Mouse (Mus musculus): ENCODE measurements at regions not wholly inside any gene's neighbourhood (a gene's known extent, or its start where the extent isn't known, plus 50 kb on each side); places are given as distances from the start of the nearest gene placed in this dataset.

GRCm38 (mm10) chr6:117505431-117505830 is 335.5 kb upstream of the Zfp637 start:
- DNase-seq (ENCODE audit: low spot score), result peak; percentile 82

GRCm38 (mm10) chr6:117506619-117507018 is 334.4 kb upstream of the Zfp637 start:
- no peak for DNase-seq (ENCODE audit: low spot score)

- DNase-seq (ENCODE audit: low spot score), result no peak
Measured at GRCm38 (mm10) chr6:117508860-117509259, 332.1 kb upstream of the Zfp637 start.

- DNase-seq (ENCODE audit: low spot score), result no peak
Measured at GRCm38 (mm10) chr6:117510026-117510425, 331.0 kb upstream of the Zfp637 start.

GRCm38 (mm10) chr6:117514831-117515230 is 326.1 kb upstream of the Zfp637 start:
- DNase-seq (ENCODE audit: low spot score), result no peak

GRCm38 (mm10) chr6:117516906-117517305 is 324.1 kb upstream of the Zfp637 start:
- no peak for DNase-seq (ENCODE audit: low spot score)

GRCm38 (mm10) chr6:117518939-117519338 is 322.0 kb upstream of the Zfp637 start:
- DNase-seq (ENCODE audit: low spot score), result no peak

- DNase-seq (ENCODE audit: low spot score), result peak; percentile 62
Measured at GRCm38 (mm10) chr6:117519466-117519865, 321.5 kb upstream of the Zfp637 start.

GRCm38 (mm10) chr6:117526161-117526935 is 314.6 kb upstream of the Zfp637 start:
- DNase-seq (ENCODE audit: low spot score), result no peak

GRCm38 (mm10) chr6:117527526-117527925 is 313.5 kb upstream of the Zfp637 start:
- DNase-seq (ENCODE audit: low spot score), result no peak

GRCm38 (mm10) chr6:117534149-117534548 is 306.8 kb upstream of the Zfp637 start:
- DNase-seq (ENCODE audit: low spot score), result no peak

GRCm38 (mm10) chr6:117534991-117535390 is 306.0 kb upstream of the Zfp637 start:
- no peak for DNase-seq (ENCODE audit: low spot score)

GRCm38 (mm10) chr6:117536084-117536483 is 304.9 kb upstream of the Zfp637 start:
- no peak for DNase-seq (ENCODE audit: low spot score)

- no peak for DNase-seq (ENCODE audit: low spot score)
Measured at GRCm38 (mm10) chr6:117542431-117542830, 298.5 kb upstream of the Zfp637 start.

GRCm38 (mm10) chr6:117544276-117545196 is 296.4 kb upstream of the Zfp637 start:
- no peak for DNase-seq (ENCODE audit: low spot score)

GRCm38 (mm10) chr6:117550930-117551329 is 290.1 kb upstream of the Zfp637 start:
- no peak for DNase-seq (ENCODE audit: low spot score)

- no peak for DNase-seq (ENCODE audit: low spot score)
Measured at GRCm38 (mm10) chr6:117552006-117552667, 288.8 kb upstream of the Zfp637 start.

GRCm38 (mm10) chr6:117563159-117563558 is 277.8 kb upstream of the Zfp637 start:
- no peak for DNase-seq (ENCODE audit: low spot score)

GRCm38 (mm10) chr6:117563704-117564103 is 277.3 kb upstream of the Zfp637 start:
- DNase-seq (ENCODE audit: low spot score), result peak; percentile 59

- DNase-seq (ENCODE audit: low spot score), result no peak
Measured at GRCm38 (mm10) chr6:117566786-117567185, 274.2 kb upstream of the Zfp637 start.

- DNase-seq (ENCODE audit: low spot score), result no peak
Measured at GRCm38 (mm10) chr6:117567691-117568090, 273.3 kb upstream of the Zfp637 start.

GRCm38 (mm10) chr6:117569576-117570326 is 271.2 kb upstream of the Zfp637 start:
- DNase-seq (ENCODE audit: low spot score), result no peak
